Mouse (Mus musculus): Measurements from ENCODE around the gene Morc4. TPM values are rescaled to one million over a fixed set of nuclear protein-coding genes. Genes with fewer than 3 reads are reported as not detected.

Gene Morc4
- polyA plus RNA-seq, 1 experiment from 2014 or later = 13.2 TPM

DNA sequence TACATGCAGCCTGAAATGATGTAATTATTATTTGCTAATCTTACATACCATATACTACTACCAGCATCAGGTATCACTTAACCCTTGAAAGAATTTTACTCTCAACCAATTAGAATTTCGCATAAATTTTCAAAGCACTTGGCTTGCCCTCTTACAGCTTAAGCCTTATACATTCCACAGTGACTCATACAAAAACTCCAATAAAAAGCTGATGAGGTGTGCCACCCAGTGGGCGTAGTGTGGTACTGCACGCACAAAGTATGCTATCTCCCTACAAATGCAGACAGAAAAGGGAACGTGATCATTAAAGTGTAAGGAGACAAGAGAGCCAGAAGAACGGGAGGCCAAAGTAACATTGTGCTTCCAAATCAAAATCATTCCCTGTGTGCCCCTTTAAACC is 39.0 kb downstream of the Morc4 start:
- no peak overlapping the region for H3K4me3 ChIP-seq (replicated peaks)
- H3K9ac ChIP-seq (replicated peaks) = no peak overlapping the region
- H3K27me3 ChIP-seq = peaks cover 3% of the 10 kb centered on the region; the same call in 1 of the 2 replicates
- no peak overlapping the region for H3K4me2 ChIP-seq
- no peak overlapping the region for H3K27ac ChIP-seq
- WGBS = 23% methylated on average over 5 of the region's 5 CpGs
- no peaks in the 10 kb centered on the region for H3K36me3 ChIP-seq
- H3K4me1 ChIP-seq (replicated peaks) = no peaks in the 10 kb centered on the region
- ATAC-seq (ENCODE audit: insufficient number of reproducible peaks, insufficient read depth, low FRiP score, low TSS enrichment, low read depth) = no peak
- H3K9me3 ChIP-seq = no peaks in the 10 kb centered on the region

DNA sequence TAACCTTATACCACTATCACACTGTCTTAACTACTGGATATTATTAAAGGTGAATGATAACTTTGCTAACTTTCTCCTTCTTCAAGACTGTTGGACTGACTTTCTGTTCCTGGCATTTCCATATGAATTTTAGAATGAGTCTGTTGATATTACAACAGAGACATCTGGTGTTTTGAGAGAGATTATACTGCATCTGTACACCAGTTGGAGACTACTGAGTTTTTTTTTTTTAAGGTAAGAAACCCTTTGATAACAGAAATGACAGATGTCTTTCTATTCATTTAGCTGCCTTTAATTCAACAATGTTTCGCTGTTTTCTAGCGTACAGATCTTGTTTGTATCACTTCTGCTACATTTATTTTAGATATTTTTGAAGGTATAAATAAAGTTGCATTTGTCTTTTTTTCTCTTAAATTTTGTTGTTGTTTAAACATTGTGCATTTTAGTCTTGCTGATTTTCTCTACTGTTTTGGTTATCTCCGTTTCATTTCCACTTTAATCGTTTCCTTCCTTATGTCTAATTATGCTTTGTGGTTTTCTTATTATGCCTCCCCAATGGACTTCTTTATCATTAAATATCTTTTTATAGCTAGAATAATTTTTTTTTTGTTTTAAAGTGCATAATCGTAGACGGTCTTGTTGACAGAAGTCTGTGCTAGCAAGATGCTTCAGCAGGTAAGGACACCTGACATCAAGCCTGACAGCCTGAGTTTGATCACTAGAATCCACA is 42.9 kb downstream of the Morc4 start:
- WGBS = 96% methylated on average over 6 of the region's 6 CpGs
- Histone ChIP-seq H3K9me3 (no peaks in the 10 kb centered on the region), H3K27ac (no peak overlapping the region), H3K4me3 (replicated peaks) (no peak overlapping the region), H3K36me3 (peaks cover 2% of the 10 kb centered on the region; the same call in 1 of the 2 replicates), H3K9ac (replicated peaks) (no peak overlapping the region), H3K4me2 (no peak overlapping the region), H3K4me1 (replicated peaks) (no peaks in the 10 kb centered on the region), H3K27me3 (peaks cover 12% of the 10 kb centered on the region)
- ATAC-seq (ENCODE audit: insufficient number of reproducible peaks, insufficient read depth, low FRiP score, low TSS enrichment, low read depth) = no peak

DNA sequence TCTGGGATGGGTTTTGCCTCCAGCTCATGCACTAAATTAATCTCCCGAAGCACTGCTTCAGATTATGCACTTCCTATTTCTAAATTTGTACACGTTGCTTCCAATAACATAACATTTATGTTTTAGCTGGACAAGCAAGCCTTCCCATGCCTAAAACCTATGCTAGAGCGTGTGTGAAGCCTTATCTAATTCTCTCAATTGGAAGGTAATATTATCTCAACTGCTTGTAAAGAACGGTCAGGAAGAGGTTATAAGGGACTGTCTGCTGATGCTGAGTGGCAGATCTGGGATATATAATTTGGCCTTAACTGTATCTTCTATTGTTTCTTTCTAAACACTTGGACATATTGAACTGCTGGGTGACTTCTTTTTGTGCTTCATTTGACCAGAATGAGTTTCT is 44.6 kb downstream of the Morc4 start:
- no peaks in the 10 kb centered on the region for H3K9me3 ChIP-seq
- 86% methylated on average over 4 of the region's 4 CpGs for WGBS
- peaks cover 17% of the 10 kb centered on the region for H3K27me3 ChIP-seq
- H3K9ac ChIP-seq (replicated peaks) = no peak overlapping the region
- ATAC-seq (ENCODE audit: insufficient number of reproducible peaks, insufficient read depth, low FRiP score, low TSS enrichment, low read depth) = no peak
- no peaks in the 10 kb centered on the region for H3K4me1 ChIP-seq (replicated peaks)
- H3K27ac ChIP-seq = no peak overlapping the region
- peaks cover 8% of the 10 kb centered on the region; the same call in 1 of the 2 replicates for H3K36me3 ChIP-seq
- no peak overlapping the region for H3K4me3 ChIP-seq (replicated peaks)
- no peak overlapping the region for H3K4me2 ChIP-seq

DNA sequence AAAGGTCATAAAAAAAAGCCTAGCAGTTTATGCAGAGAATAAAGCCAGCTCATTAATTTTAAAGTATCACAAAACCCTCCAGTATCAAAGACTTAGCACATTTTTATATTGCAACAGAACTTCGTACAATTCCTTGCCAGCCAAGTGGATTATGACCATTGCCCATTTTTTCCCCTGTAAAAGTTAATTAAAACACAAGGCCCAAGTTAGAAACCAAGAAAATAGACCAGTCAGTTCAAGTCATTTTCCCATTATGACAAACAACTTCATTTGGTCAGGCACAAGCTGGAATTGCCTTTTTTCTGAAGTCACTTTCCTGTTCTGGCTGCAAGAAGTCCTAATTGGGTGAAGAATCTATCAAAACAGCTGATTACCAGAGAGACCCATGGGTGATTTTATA is 46.1 kb downstream of the Morc4 start:
- Histone ChIP-seq H3K4me1 (replicated peaks) (no peaks in the 10 kb centered on the region), H3K27ac (no peak overlapping the region), H3K4me2 (no peak overlapping the region), H3K36me3 (peaks cover 8% of the 10 kb centered on the region; the same call in 1 of the 2 replicates), H3K4me3 (replicated peaks) (no peak overlapping the region), H3K9me3 (no peaks in the 10 kb centered on the region), H3K27me3 (peaks cover 19% of the 10 kb centered on the region), H3K9ac (replicated peaks) (no peak overlapping the region)
- ATAC-seq (ENCODE audit: insufficient number of reproducible peaks, insufficient read depth, low FRiP score, low TSS enrichment, low read depth) = no peak
- WGBS = 69% methylated on average over 1 of the region's 1 CpGs

DNA sequence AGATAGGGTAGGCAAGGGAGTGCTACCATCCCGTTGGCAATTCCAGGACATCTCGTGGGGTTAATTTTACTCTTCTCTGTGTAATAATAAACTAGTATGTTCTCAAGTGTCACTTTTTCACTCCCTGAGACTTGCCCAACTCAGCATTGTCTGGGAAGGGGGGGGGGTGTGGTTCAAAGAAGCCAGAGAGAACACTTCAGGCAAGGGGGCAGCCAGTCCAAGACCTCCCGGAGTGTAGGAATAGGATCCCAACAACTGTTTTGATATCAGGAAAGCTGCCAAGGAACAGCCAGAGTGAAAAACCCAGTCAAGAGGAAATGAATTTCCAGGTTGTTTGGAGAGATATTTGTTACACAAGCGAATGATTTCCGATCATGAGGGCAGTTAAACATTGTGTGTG is 56.3 kb downstream of the Morc4 start:
- peaks cover 36% of the 10 kb centered on the region for H3K27me3 ChIP-seq
- H3K27ac ChIP-seq = no peak overlapping the region

DNA sequence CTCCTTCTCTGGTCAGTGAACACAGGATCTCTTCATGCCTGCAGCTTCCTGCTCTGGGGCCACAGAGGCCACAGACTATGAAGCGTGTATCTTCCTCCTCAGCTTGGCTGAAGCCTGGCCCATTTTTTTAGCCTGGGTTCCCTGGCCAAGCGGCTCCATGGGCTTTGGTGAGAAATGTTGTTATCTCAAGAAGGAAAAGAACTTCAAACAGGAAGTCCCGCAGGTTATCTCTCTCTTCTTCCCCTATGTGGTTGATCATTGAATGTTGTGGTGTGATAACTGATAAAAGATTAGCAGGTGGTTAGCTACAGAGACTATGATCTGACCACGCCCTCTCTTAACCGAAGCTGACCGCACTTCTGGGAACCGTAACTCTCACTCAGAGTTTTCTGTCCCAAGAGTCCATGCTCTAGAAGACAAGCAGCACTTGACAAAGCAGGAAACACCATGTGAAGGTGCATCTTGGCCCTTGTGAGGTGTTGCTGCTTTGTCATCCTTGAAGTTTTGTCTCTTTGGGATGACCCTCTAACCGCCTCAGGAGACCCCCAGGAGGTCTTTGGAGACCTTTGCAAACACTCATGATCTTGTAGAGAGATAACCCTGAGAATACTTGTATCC is 57.4 kb downstream of the Morc4 start:
- 90% methylated on average over 8 of the region's 8 CpGs for WGBS
- Histone ChIP-seq H3K4me3 (replicated peaks) (no peak overlapping the region), H3K9ac (replicated peaks) (no peak overlapping the region), H3K4me1 (replicated peaks) (no peaks in the 10 kb centered on the region), H3K27ac (no peak overlapping the region), H3K27me3 (peaks cover 46% of the 10 kb centered on the region), H3K9me3 (no peaks in the 10 kb centered on the region), H3K36me3 (no peaks in the 10 kb centered on the region), H3K4me2 (no peak overlapping the region)
- no peak for ATAC-seq (ENCODE audit: insufficient number of reproducible peaks, insufficient read depth, low FRiP score, low TSS enrichment, low read depth)

More for the DNA sequence above, 56.3 kb downstream of the Morc4 start:
- Histone ChIP-seq H3K4me2 (no peak overlapping the region), H3K4me3 (replicated peaks) (no peak overlapping the region), H3K9ac (replicated peaks) (no peak overlapping the region), H3K4me1 (replicated peaks) (no peaks in the 10 kb centered on the region), H3K36me3 (no peaks in the 10 kb centered on the region), H3K9me3 (no peaks in the 10 kb centered on the region)
- no peak for ATAC-seq (ENCODE audit: insufficient number of reproducible peaks, insufficient read depth, low FRiP score, low TSS enrichment, low read depth)
- WGBS = 78% methylated on average over 5 of the region's 5 CpGs

DNA sequence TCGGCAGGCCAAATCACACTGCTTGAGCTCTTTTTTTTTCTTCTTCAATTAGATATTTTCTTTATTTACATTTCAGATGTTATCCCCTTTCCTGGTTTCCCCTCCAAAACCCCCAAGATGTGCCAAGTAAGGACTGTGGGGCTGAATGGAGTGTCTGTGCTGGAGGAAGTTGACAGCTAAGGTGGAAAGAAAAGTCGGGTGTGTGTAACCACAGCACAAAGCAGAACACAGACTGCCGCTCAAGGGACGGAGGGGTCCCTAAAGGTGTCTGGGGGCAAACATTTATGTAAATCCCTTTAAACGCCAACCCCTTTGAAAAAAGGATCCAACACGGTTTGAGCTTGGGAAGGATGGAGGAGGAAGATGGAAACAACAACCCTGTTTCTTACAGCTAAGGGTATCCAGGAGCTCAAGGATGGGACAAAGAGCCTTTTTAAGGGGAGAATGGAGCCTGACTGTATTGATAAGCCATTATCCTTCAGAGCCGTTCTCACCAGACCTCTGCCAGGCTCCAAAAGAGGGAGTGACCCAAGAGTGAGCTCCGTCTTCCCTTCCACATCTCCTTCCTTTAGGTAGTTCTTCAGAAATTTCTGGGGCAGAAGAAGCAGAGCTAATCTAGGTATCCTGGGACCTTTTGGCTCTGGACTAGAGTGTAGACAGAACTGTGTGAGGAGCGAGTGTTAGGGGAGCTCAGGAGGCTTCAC is 58.0 kb downstream of the Morc4 start:
- ATAC-seq (ENCODE audit: insufficient number of reproducible peaks, insufficient read depth, low FRiP score, low TSS enrichment, low read depth) = no peak
- no peaks in the 10 kb centered on the region for H3K4me1 ChIP-seq (replicated peaks)
- no peak overlapping the region for H3K9ac ChIP-seq (replicated peaks)
- H3K27me3 ChIP-seq = peaks cover 48% of the 10 kb centered on the region
- H3K36me3 ChIP-seq = no peaks in the 10 kb centered on the region
- no peaks in the 10 kb centered on the region for H3K9me3 ChIP-seq
- no peak overlapping the region for H3K4me2 ChIP-seq
- no peak overlapping the region for H3K27ac ChIP-seq
- WGBS = 80% methylated on average over 9 of the region's 9 CpGs
- no peak overlapping the region for H3K4me3 ChIP-seq (replicated peaks)

DNA sequence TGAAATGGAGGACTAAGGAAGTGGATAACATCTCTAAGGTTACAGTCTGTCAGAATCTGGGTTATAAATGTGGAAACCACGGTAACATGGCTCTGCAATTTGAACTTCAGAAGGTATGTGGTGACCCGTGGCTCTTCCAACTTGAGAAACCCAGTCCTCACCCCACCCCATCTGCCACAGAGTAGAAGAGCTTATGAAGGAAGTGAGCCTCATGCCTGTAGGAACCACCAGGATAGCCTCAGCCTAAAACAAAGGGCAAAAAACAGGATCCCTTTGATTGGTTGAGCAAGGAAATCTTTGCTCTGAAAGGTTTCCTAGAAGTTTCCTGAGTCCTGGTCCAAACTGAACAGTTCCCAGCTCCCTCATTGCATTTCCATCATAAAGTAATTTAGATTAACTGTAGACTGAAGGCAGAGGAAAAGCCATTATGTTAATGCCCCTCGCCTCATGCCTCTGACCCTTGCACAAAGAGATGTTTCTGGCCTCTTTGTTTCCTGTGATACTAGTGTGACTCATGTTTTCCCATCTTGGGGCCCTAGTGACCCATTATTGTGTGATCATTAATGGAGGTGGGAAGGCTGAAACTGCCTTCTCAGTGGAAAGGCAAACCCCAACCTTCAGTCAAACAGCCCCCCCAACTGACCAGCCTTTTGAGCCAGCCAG is 58.7 kb downstream of the Morc4 start:
- 71% methylated on average over 3 of the region's 3 CpGs for WGBS
- H3K9me3 ChIP-seq = no peaks in the 10 kb centered on the region
- H3K9ac ChIP-seq (replicated peaks) = no peak overlapping the region
- H3K4me1 ChIP-seq (replicated peaks) = no peaks in the 10 kb centered on the region
- H3K27me3 ChIP-seq = peaks cover 49% of the 10 kb centered on the region
- no peak overlapping the region for H3K27ac ChIP-seq
- H3K36me3 ChIP-seq = no peaks in the 10 kb centered on the region
- ATAC-seq (ENCODE audit: insufficient number of reproducible peaks, insufficient read depth, low FRiP score, low TSS enrichment, low read depth) = no peak
- no peak overlapping the region for H3K4me2 ChIP-seq
- no peak overlapping the region for H3K4me3 ChIP-seq (replicated peaks)

DNA sequence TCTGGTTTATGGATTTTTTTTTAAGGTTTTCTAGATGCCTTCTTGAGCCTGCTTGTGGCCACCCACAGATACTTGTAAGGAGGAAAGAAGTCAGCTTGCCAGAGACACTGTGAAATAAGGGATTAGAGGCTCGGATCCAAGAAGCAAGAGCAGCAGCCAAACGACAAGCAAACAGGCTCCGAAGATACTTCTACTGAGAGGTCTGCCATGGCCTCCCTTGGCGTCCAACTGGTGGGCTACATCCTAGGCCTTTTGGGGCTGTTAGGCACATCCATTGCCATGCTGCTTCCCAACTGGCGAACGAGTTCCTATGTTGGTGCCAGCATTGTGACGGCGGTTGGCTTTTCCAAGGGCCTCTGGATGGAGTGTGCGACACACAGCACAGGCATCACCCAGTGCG is 63.0 kb downstream of the Morc4 start:
- Histone ChIP-seq H3K36me3 (no peaks in the 10 kb centered on the region), H3K4me3 (replicated peaks) (no peak overlapping the region), H3K27ac (no peak overlapping the region), H3K4me1 (replicated peaks) (no peaks in the 10 kb centered on the region), H3K9me3 (no peaks in the 10 kb centered on the region), H3K27me3 (peaks cover 49% of the 10 kb centered on the region), H3K9ac (replicated peaks) (no peak overlapping the region), H3K4me2 (no peak overlapping the region)
- no peak for ATAC-seq (ENCODE audit: insufficient number of reproducible peaks, insufficient read depth, low FRiP score, low TSS enrichment, low read depth)
- 86% methylated on average over 10 of the region's 10 CpGs for WGBS

DNA sequence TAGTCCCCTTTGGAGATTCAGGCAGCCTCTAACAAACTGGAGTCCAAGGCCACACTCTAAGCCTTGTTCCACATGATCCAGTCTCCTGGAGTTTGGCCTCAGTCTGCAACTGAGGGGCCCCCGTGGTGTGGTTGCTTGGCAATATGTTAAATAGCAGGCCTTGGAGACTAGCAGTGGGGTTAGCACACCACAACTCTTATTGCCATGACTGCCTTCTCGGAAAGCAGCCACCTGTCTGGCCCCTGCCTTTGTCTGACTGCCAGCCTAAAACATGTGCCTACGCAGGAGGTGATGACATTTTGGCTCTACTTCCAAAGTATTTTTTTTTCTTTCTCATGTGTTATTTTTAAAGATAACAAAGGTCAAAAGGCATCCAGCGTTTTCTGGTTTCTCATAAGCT is 63.4 kb downstream of the Morc4 start:
- Histone ChIP-seq H3K27ac (no peak overlapping the region), H3K4me1 (replicated peaks) (no peaks in the 10 kb centered on the region), H3K4me3 (replicated peaks) (no peak overlapping the region), H3K4me2 (no peak overlapping the region), H3K36me3 (no peaks in the 10 kb centered on the region), H3K9me3 (no peaks in the 10 kb centered on the region), H3K27me3 (peaks cover 45% of the 10 kb centered on the region), H3K9ac (replicated peaks) (no peak overlapping the region)
- WGBS = 71% methylated on average over 4 of the region's 4 CpGs
- ATAC-seq (ENCODE audit: insufficient number of reproducible peaks, insufficient read depth, low FRiP score, low TSS enrichment, low read depth) = no peak

DNA sequence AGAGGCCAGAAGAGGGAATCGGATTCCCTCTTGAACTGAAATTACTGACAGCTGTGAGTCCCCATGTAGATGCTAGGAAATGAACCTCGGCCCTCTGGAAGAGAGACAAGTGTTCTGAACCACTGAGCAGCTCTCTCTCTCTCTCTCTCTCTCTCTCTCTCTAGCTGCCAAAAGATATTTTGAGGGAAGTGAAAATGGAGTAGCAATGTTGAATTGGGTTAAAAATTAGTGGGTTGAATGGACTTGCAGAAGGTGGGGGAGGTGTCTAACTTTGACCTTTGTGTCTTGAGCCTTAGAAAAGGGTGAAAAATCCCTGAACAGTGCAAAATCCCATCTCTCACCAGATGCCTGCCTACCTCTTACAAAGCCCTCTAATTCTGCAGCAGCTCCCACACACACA is 64.1 kb downstream of the Morc4 start:
- ATAC-seq (ENCODE audit: insufficient number of reproducible peaks, insufficient read depth, low FRiP score, low TSS enrichment, low read depth) = no peak
- no peak overlapping the region for H3K9ac ChIP-seq (replicated peaks)
- no peaks in the 10 kb centered on the region for H3K36me3 ChIP-seq
- H3K4me1 ChIP-seq (replicated peaks) = no peaks in the 10 kb centered on the region
- no peak overlapping the region for H3K4me3 ChIP-seq (replicated peaks)
- peaks cover 41% of the 10 kb centered on the region for H3K27me3 ChIP-seq
- no peak overlapping the region for H3K27ac ChIP-seq
- no peaks in the 10 kb centered on the region for H3K9me3 ChIP-seq
- H3K4me2 ChIP-seq = no peak overlapping the region
- 65% methylated on average over 2 of the region's 2 CpGs for WGBS

All from limb, embryonic 12.5 days (tissue).